Mouse (Mus musculus) MEL (cell line): Measurements from ENCODE around the gene Mt1.

ENCODE experiments used
- CTCF ChIP-seq, 3 experiments: IDR thresholded peaks in 2 of 3; conservative IDR thresholded peaks in 1 of 3; 2 replicates each; pipeline ENCODE4 v1.5.1; 2011 to 2012; ENCODE audit warnings: low read length in 3 of 3, low read depth in 2 of 3, mild to moderate bottlenecking in 2 of 3, improper control_type of control experiment in 1 of 3, inconsistent platforms in 1 of 3, mixed read lengths in 1 of 3, moderate library complexity in 1 of 3; ENCODE audit not compliant: control insufficient read depth in 1 of 3, insufficient read depth in 1 of 3, poor library complexity in 1 of 3, severe bottlenecking in 1 of 3
- E2F4 ChIP-seq: IDR thresholded peaks from 2 replicates; pipeline ENCODE4 v1.6.1; 2011; ENCODE audit warnings: low read depth, low read length, improper control_type of control experiment, borderline replicate concordance
- GATA1 ChIP-seq: IDR thresholded peaks from 2 replicates; pipeline ENCODE4 v1.6.1; 2011; ENCODE audit warnings: low read depth, low read length, improper control_type of control experiment
- KAT2A ChIP-seq: conservative IDR thresholded peaks from 2 replicates; pipeline ENCODE4 v1.6.1; 2012; ENCODE audit warnings: low read depth, low read length, improper control_type of control experiment, inconsistent platforms
- MXI1 ChIP-seq: IDR thresholded peaks from 2 replicates; pipeline ENCODE4 v1.6.1; 2011; ENCODE audit warnings: mild to moderate bottlenecking, low read depth, low read length, improper control_type of control experiment
- MYC ChIP-seq: IDR thresholded peaks from 2 replicates; pipeline ENCODE4 v1.6.1; 2011; ENCODE audit warnings: low read depth, mild to moderate bottlenecking, low read length, improper control_type of control experiment, moderate library complexity
- NRF1 ChIP-seq: IDR thresholded peaks from 2 replicates; pipeline ENCODE4 v1.6.1; 2014; ENCODE audit warnings: low read depth, mild to moderate bottlenecking, inconsistent platforms, low read length, improper control_type of control experiment, moderate library complexity; ENCODE audit not compliant: poor library complexity, insufficient read depth, severe bottlenecking
- RCOR1 ChIP-seq: IDR thresholded peaks from 2 replicates; pipeline ENCODE4 v1.6.1; 2012; ENCODE audit warnings: low read depth, mild to moderate bottlenecking, inconsistent platforms, low read length, improper control_type of control experiment
- TAL1 ChIP-seq: IDR thresholded peaks from 2 replicates; pipeline ENCODE4 v1.6.1; 2012; ENCODE audit warnings: mild to moderate bottlenecking, inconsistent platforms, low read length, moderate library complexity, mixed read lengths
- ZNF384 ChIP-seq: IDR thresholded peaks from 2 replicates; pipeline ENCODE4 v1.6.1; 2012; ENCODE audit warnings: low read depth, mild to moderate bottlenecking, inconsistent platforms, low read length, improper control_type of control experiment

DNA sequence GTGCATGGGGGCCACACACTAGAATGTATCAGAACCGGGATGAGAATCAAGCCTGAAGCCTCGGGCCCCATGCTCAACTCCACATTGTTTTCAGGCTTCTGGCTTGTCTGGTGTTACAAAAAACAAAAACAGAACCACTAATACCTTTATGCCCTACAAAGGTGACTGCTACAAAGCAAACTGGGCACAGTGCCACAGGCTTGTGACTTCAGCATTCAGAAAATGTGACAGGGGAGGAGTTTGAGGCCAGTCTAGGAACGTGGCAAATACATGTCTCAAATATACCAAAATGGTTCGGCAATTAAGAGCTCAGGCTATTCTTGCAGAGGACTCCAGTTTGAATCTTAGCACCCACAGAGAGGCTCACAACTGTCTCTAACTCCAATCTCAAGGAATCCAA, 22.8 kb upstream of the Mt1 start:
- TF ChIP-seq E2F4 (no peak), MXI1 (no peak), TAL1 (no peak), CTCF (IDR thresholded peaks at IDR 0.05 in 2 of 3, conservative IDR thresholded peaks at IDR 0.05 in 1 of 3; ENCODE audit: control insufficient read depth in 1 of 3, insufficient read depth in 1 of 3, low read depth in 2 of 3, low read length in 3 of 3, poor library complexity in 1 of 3, severe bottlenecking in 1 of 3) (no peak), MYC (no peak), NRF1 (no peak), RCOR1 (no peak), ZNF384 (no peak), KAT2A (no peak), GATA1 (no peak)
